Mouse (Mus musculus) urinary bladder, postnatal 25 days (tissue): ENCODE measurements around the gene Zfp93.
"Not testable (repeated sequence)": the region's sequence is repeated elsewhere in the genome, so short reads cannot be mapped to it uniquely, and the experiment has no call there.

Experiments used
- DNase-seq: peaks from one replicate; pipeline ENCODE4 v3.0.0; 2022; ENCODE audit warnings: low spot score

Zfp93 gene

DNA sequence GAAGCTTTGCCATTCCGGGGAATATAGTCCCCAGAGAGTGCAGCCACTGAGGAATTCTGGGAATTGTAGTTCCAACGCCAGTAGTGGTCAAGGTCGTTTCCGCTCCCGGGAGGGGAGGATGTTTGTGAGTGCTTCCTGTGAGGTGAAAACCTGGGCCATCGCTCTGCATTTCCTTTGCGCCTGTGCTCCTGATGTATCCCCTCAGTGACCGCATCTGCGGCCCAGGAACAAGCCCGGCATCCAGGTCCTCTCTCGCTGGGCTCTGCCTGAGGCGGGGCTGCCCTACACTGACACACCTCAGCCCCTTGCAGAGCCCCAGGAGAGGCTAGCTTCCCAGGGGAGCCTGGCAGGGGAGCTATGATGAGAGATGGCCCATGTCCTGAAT lies at the start of gene Zfp93:
Zfp93 (plus strand) TSS at position 133 of the 385 bp plus-strand sequence.
- peak; percentile 44 for DNase-seq

DNA sequence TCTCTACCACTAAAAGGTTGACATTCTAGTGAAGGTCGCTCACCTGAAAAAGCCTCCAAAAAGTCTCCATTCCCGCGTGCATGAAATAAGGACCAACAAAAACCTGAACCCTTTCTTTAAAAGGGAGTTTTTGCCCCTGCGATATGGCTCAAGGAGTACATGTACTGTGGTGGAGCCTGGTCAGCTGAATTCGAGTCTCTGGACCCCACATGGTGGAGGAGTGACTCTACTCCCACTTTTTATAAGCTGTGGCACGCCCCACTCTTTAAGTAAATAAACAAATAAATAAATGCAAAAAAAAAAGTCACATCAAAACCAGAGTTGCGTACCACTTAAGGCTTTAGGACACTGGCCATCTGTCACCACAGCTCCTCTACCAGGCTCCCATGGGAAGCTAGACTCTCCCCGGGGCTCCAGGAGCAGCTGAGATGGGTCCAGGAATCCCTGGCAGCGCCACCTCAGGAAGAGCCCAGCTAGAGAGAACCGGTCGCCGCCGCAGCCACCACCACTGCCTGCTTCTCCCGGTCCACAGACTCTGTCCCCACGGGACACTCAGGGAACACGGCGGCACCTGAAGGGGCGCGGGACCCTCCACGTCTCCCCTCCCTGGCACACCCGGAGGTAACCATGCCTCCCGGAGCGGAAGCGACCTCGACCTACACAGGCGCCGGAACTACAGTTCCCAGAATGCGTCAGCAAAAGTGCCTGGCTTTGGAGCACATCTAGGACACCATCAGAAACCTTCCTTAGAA lies 33.0 kb upstream of the Zfp93 start, which contains the start of gene Zfp109:
Zfp109 (minus strand) TSS at position 521 of the 752 bp plus-strand sequence.
- DNase-seq: peak; percentile 49

- DNase-seq: no peak
Observed at GRCm38 (mm10) chr7:24253779-24254615, 16.2 kb upstream of the Zfp93 start.

DNA sequence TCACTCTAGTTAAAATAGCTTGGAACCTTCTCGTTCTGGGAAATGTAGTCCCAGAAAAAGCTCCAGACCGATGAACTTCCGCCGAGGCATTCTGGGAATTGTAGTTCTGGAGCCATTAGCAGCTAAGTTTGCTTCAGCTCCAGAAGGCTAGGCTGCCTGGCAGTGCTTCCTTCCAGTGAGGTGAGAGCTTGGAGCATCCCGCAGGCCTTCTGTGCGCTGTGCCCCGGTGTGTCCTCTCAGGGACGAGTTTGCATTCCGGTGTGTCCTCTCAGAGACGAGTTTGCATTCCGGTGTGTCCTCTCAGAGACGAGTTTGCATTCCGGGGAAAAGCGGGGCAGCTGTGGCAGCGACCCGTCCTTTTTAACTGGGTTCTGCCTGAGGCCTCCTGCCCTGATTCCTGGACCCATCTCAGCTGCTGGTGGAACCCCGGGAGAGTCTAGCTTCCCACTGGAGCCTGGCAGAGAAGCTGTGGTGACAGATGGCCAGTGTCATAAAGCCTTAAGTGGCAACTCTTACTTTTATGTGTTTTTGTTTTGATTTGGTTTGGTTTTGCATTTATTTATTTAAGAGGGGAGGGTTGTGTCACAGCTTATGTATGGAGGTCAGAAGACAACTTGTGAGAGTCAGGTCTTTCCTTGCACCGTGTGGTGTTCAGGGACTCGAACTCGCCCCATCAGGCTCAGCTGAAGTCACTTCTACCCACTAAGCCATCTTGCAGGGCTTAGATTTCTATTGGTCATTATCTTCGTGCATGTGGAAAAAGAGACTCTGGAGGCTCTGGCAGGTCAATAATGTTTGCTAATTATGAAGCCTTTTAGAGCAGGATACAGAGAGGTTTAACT lies 15.4 kb upstream of the Zfp93 start, which contains the start of gene Zfp108:
Zfp108 (plus strand) TSS at position 162 of the 842 bp plus-strand sequence.
- DNase-seq: peak; percentile 65

DNA sequence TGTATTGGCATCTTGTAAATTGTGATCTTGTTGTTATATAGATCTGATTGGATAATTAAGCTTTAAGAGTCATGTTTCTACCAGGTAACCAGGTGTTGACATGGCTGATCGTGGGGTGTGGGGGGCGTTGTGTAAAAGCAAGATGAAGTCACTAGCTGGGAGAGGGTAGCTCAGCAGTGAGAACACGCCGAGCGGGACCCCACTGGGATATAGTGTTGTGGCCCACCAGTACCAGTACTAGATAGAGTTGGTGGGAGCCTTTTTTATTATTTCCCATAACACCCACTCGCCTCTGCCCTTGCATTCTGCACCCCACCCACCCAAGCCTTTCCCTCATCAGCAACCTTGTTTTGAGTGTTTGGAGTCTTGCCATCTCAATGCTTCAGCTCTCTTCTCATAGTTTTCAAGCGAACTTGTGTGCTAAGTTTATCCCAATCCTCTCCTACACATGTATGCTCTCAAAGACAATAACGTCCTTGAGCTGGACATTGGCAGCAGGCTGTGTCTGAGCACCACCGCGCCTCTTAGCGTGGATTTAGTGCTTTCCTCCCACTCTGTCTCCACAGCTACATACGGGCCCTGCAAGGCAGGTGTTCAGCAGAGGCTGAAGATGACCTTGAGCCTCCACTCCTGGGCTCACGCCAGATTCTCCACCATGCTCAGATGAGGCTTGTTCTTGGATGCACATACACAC lies 10.8 kb upstream of the Zfp93 start:
- no peak for DNase-seq

DNA sequence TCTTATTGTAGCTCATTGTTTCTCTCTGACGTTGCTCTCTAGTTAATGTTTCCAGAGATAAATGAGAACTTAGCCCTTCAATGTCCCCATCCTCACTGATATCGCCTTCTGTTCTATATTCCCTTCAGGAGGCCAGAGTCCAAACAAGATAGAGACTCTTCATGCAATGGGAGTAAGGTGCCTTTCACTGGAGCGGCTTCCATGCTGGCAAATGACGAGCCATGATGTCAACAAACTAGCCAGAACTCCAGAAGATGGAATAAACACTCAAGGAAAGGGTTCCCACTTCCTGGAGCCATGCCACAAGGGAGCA lies 10.3 kb upstream of the Zfp93 start:
- DNase-seq: no peak

- no peak for DNase-seq
Observed at GRCm38 (mm10) chr7:24268176-24269155, 1.8 kb upstream of the Zfp93 start.

DNA sequence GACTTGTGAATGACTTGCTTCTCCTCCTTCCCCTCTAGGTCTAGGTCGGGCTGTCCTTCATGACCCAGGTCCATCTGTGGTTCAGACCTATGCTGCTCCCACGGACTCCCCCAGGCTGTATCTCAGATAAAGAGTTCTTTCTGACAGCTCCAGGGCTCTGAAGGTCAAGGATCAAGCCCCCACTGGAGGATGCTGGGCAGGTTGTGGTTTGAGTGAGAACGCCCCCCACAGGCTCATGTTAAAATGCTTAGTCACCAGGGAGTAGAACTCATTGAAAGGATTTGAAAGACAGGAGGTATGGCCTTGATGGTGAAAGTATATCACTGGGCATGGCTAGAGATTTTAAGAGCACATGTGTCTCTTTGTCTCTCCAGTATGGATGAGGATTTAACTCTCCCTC lies 964 bp upstream of the Zfp93 start:
- DNase-seq: no peak

GRCm38 (mm10) chr7:24269667-24270287 lies 443 bp upstream of the Zfp93 start:
- DNase-seq: no peak

- DNase-seq: no peak
Observed at GRCm38 (mm10) chr7:24271191-24271590, 971 bp downstream of the Zfp93 start.

DNA sequence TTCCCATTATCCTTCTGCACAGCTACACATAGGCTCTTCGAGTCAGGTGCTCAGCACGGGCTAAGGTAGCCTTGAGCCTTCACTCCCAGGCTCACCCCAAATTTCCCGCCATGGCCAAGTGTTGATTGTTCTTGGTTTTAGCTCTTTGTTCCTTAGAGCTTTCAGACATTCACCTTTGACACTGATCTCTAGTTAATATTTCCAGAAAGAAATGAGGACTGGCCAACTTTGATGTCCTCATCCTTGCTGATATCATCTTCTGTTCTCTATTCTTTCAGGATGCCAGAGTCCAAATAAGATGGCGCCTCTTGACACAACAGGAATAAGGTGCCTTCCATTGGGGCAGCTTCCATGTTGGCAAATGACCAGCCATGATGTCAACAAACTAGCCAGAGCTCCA lies 4.2 kb downstream of the Zfp93 start:
- DNase-seq: no peak

- DNase-seq: not testable (repeated sequence)
Observed at GRCm38 (mm10) chr7:24278771-24279170, 8.6 kb downstream of the Zfp93 start.

- DNase-seq: no peak
Observed at GRCm38 (mm10) chr7:24280031-24280857, 10.0 kb downstream of the Zfp93 start.

- DNase-seq: no peak
Observed at GRCm38 (mm10) chr7:24280858-24281145, 10.6 kb downstream of the Zfp93 start.

- DNase-seq: no peak
Observed at GRCm38 (mm10) chr7:24286090-24286489, 15.9 kb downstream of the Zfp93 start.

DNA sequence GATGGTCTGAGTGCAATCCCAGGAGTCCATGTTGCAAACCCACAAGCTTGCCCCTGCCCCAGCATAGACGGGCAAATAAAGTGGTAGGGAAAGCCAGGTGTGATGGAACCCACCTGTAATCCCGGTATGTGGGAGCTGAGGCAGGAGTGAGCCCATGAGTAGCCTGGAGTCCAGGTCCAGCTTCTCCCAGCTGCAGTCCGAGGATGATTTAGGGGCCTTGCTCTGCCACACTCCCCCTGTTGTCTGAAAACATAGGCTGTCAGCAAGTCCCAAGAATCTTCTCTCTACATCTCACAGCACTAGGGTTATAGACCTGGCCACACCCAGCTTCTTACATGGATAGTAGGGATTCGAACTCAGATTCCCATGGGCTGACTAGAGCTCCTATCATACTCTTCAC lies 16.7 kb downstream of the Zfp93 start:
- no peak for DNase-seq

DNA sequence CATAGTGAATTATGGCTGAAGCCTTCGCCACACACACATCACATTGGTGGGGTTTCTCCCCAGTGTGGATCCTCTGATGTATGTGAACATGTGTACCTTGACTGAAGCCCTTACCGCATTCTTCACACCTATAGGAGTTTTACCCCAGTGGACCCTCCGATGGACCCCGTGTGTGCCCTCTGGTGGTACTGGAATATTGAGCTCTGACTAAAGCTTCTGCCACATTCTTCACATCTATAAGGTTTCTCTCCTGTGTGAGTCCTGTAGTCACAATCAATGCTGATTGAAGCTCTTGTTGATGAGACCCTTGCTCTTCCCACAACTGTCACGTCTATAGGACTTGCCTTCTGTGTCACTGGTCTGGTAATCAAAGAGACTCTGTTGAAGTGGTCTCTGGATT lies 17.4 kb downstream of the Zfp93 start:
- DNase-seq: no peak

GRCm38 (mm10) chr7:24288512-24288911 lies 18.3 kb downstream of the Zfp93 start:
- no peak for DNase-seq

DNA sequence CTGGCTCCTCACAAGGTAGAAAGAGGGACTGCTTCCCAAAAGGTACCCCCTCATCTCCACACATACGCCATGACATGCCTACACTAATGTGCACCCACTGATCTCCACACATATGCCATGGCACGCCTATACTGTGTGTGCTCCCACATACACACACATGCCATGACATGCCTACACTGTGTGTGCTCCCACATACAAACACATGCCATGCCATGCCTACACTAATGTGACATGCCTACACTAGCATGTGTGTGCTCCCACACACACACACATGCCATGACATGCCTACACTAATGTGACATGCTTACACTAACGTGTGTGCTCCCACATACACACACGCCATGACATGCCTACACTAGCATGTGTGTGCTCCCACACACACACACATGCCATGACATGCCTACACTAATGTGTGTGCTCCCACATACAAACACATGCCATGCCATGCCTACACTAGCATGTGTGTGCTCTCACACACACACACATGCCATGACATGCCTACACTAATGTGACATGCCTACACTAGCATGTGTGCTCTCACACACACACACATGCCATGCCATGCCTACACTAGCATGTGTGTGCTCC lies 20.0 kb downstream of the Zfp93 start:
- DNase-seq: no peak
